Comparison of ENCODE assay signal across 21 mouse cellular contexts in the genomic region with DNA sequence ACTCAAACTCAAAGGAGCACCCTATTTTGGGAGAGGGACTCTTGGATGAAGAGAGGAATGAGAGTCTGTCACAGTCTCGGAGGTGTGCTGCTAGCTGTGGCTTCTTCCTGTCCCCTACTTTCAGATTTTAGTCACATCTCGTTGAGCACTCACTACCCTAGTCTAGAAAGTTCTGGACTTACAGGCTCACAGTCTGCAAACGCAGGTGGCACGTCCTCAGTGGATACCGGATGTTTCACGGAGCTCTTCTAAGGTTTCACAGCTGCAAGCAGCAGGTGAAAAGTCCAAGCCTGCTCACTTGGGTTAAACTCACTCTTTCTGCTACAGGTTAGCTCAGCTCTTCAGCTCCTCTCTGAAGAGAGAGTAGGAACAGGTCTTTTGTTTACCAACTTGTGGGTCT.
DNase-seq lines count a peak whose midpoint lies in the region; ATAC-seq lines count a peak whose summit lies in the region.
"Had no signal": no experiment of that assay in that cellular context is flagged by ENCODE, and none has a peak within 500 bp of the region (broad histone marks: within the 10 kb centered on the region; RNA-seq: fewer than 3 reads in every experiment).

No protein-coding gene starts in this region.

- H3K9me3 ChIP-seq in liver, embryonic 12.5 days (replicated peaks) = no peaks in the 10 kb centered on the region
- no peaks in the 10 kb centered on the region for H3K9me3 ChIP-seq in midbrain, embryonic 15.5 days
- H3K9me3 ChIP-seq: embryonic facial prominence, embryonic 13.5 days; G1E; hindbrain, embryonic 13.5 days; limb, embryonic 10.5 days; neural tube, embryonic 12.5 days; stomach, embryonic 15.5 days had no signal

- H3K27ac ChIP-seq in liver, embryonic 12.5 days = peak overlapping the region; percentile 61; the same call in 1 of the 2 replicates
- H3K27ac ChIP-seq in midbrain, embryonic 15.5 days = no peak overlapping the region
- H3K27ac ChIP-seq: embryonic facial prominence, embryonic 13.5 days; hindbrain, embryonic 13.5 days; layer of hippocampus, adult 2 months; limb, embryonic 10.5 days; neural tube, embryonic 12.5 days; stomach, embryonic 15.5 days had no signal

- no peak overlapping the region for H3K4me3 ChIP-seq in liver, embryonic 12.5 days
- H3K4me3 ChIP-seq in midbrain, embryonic 15.5 days = no peak overlapping the region
- H3K4me3 ChIP-seq: embryonic facial prominence, embryonic 13.5 days; hindbrain, embryonic 13.5 days; layer of hippocampus, adult 2 months; limb, embryonic 10.5 days; neural tube, embryonic 12.5 days; stomach, embryonic 15.5 days had no signal

- no peak overlapping the region for H3K9ac ChIP-seq in liver, embryonic 12.5 days
- no peak overlapping the region for H3K9ac ChIP-seq in midbrain, embryonic 15.5 days
- H3K9ac ChIP-seq: embryonic facial prominence, embryonic 13.5 days; hindbrain, embryonic 13.5 days; neural tube, embryonic 12.5 days; stomach, embryonic 15.5 days had no signal

- H3K36me3 ChIP-seq in liver, embryonic 12.5 days = no peaks in the 10 kb centered on the region; the same call in 1 of the 2 replicates
- no peaks in the 10 kb centered on the region for H3K36me3 ChIP-seq in midbrain, embryonic 15.5 days (replicated peaks)
- H3K36me3 ChIP-seq: embryonic facial prominence, embryonic 13.5 days; hindbrain, embryonic 13.5 days; limb, embryonic 10.5 days; neural tube, embryonic 12.5 days; stomach, embryonic 15.5 days had no signal

- DNase-seq in liver = no peak
- DNase-seq in T-cell, adult 2 months (ENCODE audit: low spot score) = peak; percentile 18
- peak; percentile 41 for DNase-seq in thymus, postnatal 25 days
- DNase-seq in embryo, embryonic 11 days = no peak
- DNase-seq in frontal cortex, adult 2 months (ENCODE audit: extremely low spot score in 1 of 2, low spot score in 1 of 2) = no peak
- DNase-seq: adrenal gland, adult 8-10 months; cerebellum, adult 2 months; gastrocnemius, postnatal 25 days; heart, postnatal 10 days; kidney, postnatal 10 days; lung, postnatal 36 days had no signal

- H3K4me2 ChIP-seq in liver, embryonic 12.5 days = no peak overlapping the region
- no peak overlapping the region for H3K4me2 ChIP-seq in midbrain, embryonic 15.5 days
- H3K4me2 ChIP-seq: embryonic facial prominence, embryonic 13.5 days; hindbrain, embryonic 13.5 days; neural tube, embryonic 12.5 days; stomach, embryonic 15.5 days had no signal

- no peak for ATAC-seq in liver, embryonic 12.5 days
- peak; percentile 54 for ATAC-seq in neutrophil, adult 5-6 weeks (ENCODE audit: extremely low read depth, insufficient number of reproducible peaks, low FRiP score, poor library complexity, severe bottlenecking)
- no peak for ATAC-seq in midbrain, embryonic 15.5 days (replicated peaks)

- peaks cover 45% of the 10 kb centered on the region for H3K4me1 ChIP-seq in liver, embryonic 12.5 days
- peaks cover 34% of the 10 kb centered on the region for H3K4me1 ChIP-seq in midbrain, embryonic 15.5 days

- WGBS in liver, embryonic 12.5 days (ENCODE audit: insufficient replicate concordance) = 82% methylated on average over 6 of the region's 6 CpGs
- 94% methylated on average over 6 of the region's 6 CpGs for WGBS in midbrain, embryonic 15.5 days

- H3K27me3 ChIP-seq in liver, embryonic 12.5 days (replicated peaks) = no peaks in the 10 kb centered on the region
- H3K27me3 ChIP-seq in midbrain, embryonic 15.5 days (replicated peaks) = no peaks in the 10 kb centered on the region
- H3K27me3 ChIP-seq: embryonic facial prominence, embryonic 13.5 days; hindbrain, embryonic 13.5 days; neural tube, embryonic 12.5 days; stomach, embryonic 15.5 days had no signal

Comparison
In these comparisons a context has a peak if more than half of its experiments do, and no peak if none do; other contexts are left out.
1. DNase-seq: peak in T-cell, adult 2 months (single experiment) and thymus, postnatal 25 days (single experiment); none in liver (single experiment), embryo, embryonic 11 days (single experiment) and frontal cortex, adult 2 months (0 of 2).